Mouse (Mus musculus) midbrain, embryonic 10.5 days (tissue): ENCODE data around the gene Slc16a12. TPM values are rescaled to one million over a fixed set of nuclear protein-coding genes. Genes with fewer than 3 reads are reported as not detected.

Experiments
- microRNA-seq: library from miRNA; unstranded; fragments of <30 nt; microRNA quantifications from one replicate; pipeline ENCODE4, GENCODE M21; 2017
- polyA plus RNA-seq: library from polyadenylated mRNA; unstranded; fragments of >200 nt; fragmentation: Nextera tagmentation; extraction: Ambion mirVana; gene quantifications from 2 replicates; pipeline ENCODE4 v1.2.1, GENCODE M21; 2016

Gene Slc16a12
- polyA plus RNA-seq, 1 experiment from 2014 or later: 1.5 TPM

Small RNAs within 50 kb of the gene (microRNA-seq; reads per million reads assigned to microRNA genes)
- gene Gm27476: not detected

Other genes starting within 250 kb of the Slc16a12 start
- 18.2 and 22.2 TPM in 2 replicates for gene Lipa, start 219.8 kb downstream of the Slc16a12 start, polyA plus RNA-seq
- 3.8 and 5.3 TPM in 2 replicates for gene Ifit2, start 196.6 kb downstream of the Slc16a12 start, polyA plus RNA-seq
- gene Ifit3, start 163.8 kb downstream of the Slc16a12 start, polyA plus RNA-seq: 0.21 and 0.30 TPM in 2 replicates
- gene Ifit1bl1, start 145.3 kb downstream of the Slc16a12 start, polyA plus RNA-seq: 0.29 TPM in 1 of 2 replicates, not detected in the other
- gene Ifit3b, start 139.3 kb downstream of the Slc16a12 start, polyA plus RNA-seq: 0.12 TPM in 1 of 2 replicates, not detected in the other
- 0.04 and 0.09 TPM in 2 replicates for gene Ifit1bl2, start 106.5 kb downstream of the Slc16a12 start, polyA plus RNA-seq
- 0.22 TPM in 1 of 2 replicates, not detected in the other for gene Ifit1, start 106.4 kb downstream of the Slc16a12 start, polyA plus RNA-seq
- gene Pank1, start 132.2 kb upstream of the Slc16a12 start, polyA plus RNA-seq: 6.3 and 6.5 TPM in 2 replicates
- 85.0 and 89.6 TPM in 2 replicates for gene Kif20b, start 175.1 kb upstream of the Slc16a12 start, polyA plus RNA-seq